Mouse (Mus musculus) megakaryocyte-erythroid progenitor cell, adult 5 weeks (primary cell): Measurements from ENCODE around the gene Sec23a. TPM values are rescaled to one million over a fixed set of nuclear protein-coding genes. Genes with fewer than 3 reads are reported as not detected.

Source experiments
- polyA plus RNA-seq: library from polyadenylated mRNA; stranded (reverse); fragments of >175 nt; gene quantifications from 2 replicates; pipeline ENCODE4 v1.2.3, GENCODE M21; 2012

The Sec23a gene
- polyA plus RNA-seq = 4.2 and 5.0 TPM in 2 replicates

DNA sequence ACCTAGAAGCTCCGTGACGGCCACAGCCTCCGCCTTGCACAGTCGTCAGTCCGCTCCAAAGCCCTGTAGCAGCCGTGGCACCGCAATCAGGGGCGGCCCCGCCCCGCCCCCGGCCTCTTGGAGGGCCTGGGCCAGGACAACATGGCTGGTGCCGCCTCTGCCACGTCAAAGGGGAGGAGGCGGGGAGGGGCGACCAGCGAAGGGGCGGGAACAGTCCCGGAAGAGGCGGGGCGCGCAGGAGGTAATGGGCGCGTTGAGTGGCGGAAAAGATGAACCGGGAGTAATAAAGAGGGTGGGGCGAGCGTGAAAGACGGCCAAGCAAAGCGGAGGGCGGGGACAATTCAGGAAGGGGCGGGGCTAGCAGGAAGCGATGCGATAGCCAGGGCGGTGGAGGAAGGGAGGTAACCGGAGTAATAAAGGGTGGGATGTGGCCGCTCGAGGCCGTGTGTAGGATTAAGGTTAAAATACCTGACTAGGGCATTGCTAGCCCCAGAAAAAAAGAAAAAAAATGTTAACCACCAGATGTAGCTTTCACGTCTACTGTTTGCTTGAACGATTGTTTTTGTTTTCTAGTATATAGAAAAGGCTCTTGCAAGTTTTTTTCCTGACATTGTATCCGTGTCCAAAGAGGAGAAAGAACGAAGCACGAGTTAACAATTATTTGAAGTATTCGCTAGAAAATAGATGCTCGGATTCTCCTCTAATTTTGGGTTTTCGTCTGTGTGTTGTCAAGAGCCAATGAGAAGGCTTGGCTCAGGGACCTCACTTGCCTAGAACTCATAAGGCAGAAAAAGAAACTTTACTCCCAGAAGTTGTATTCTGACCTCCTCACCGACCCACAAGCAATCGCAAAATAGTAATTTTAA is at the start of gene Sec23a:
TSS of gene Sec23a (minus strand) at position 174 of the 866 bp plus-strand sequence.

DNA sequence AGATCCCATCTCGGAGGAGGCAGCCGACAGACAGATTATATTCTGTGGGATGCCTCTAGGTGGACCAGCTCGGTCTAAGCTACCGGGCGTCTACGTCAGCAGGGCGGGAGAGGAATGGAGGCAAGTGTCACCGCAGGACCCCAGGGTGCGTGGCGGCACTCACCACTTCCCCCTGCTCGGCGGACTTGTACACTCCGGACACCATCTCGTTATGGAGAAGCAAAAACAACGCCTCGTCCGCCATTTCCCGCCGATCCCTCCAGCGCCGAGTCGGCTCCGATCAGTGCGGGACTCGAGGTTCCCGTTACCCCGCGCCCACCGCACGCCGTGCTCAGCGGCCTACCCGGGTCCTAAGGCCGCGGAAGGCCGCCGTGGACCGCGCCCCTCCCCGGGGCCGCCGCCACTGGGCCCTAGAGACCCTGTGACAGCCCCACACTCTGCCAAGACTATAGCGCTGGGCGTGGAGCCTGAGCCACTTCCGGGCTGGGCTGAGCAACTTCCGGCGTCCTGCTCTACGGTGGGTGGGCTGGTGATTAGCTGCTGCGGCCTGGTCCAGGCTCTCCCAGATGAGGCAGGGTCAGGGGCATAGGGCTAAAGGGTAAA is 49.3 kb upstream of the Sec23a start, which contains the start of gene Trappc6b:
TSS of gene Trappc6b (minus strand) at position 480 of the 603 bp plus-strand sequence.

DNA sequence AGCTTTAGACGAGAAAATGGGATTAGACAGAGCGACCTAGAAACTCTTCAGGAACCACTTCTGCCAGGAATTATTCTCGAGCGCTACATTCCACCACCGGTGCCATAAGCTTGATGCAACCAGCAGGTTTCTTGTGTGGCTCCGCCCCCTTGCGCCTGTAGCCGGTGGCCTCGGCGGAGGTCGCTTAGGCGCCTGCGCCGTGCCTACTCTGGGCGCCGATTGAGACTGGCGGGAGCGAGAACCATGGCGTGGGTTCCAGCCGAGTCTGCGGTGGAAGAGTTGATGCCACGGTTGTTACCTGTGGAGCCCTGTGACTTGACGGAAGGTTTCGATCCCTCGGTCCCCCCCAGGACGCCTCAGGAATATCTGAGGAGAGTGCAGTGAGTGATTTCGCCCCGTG is 1.4 kb upstream of the Sec23a start, which contains the start of gene Gemin2:
TSS of gene Gemin2 (plus strand) at position 160 of the 400 bp plus-strand sequence.

Other genes with a start within 250 kb of the Sec23a start
- 3.1 and 3.6 TPM in 2 replicates for gene Gemin2, start 1.4 kb upstream of the Sec23a start, polyA plus RNA-seq
- gene Trappc6b, start 49.5 kb upstream of the Sec23a start, polyA plus RNA-seq = 74.6 and 76.4 TPM in 2 replicates
- 56.7 and 95.4 TPM in 2 replicates for gene Pnn, start 54.9 kb upstream of the Sec23a start, polyA plus RNA-seq
- gene Mia2, start 83.8 kb upstream of the Sec23a start, polyA plus RNA-seq = 61.8 and 62.1 TPM in 2 replicates
- 12.0 and 16.0 TPM in 2 replicates for gene Fbxo33, start 207.7 kb upstream of the Sec23a start, polyA plus RNA-seq